Mouse (Mus musculus): Measurements from ENCODE around the gene Zfp119a.
"Not testable (repeated sequence)": the region's sequence is repeated elsewhere in the genome, so short reads cannot be mapped to it uniquely, and the experiment has no call there.

Gene Zfp119a

GRCm38 (mm10) chr17:55878636-55879369 is at the start of gene Zfp119a:
Zfp119a (minus strand) TSS chr17:55878930.
- DNase-seq (ENCODE audit: low read depth, low spot score), result peak; percentile 95

GRCm38 (mm10) chr17:55906669-55907068 is 27.9 kb upstream of the Zfp119a start:
- no peak for DNase-seq (ENCODE audit: low read depth, low spot score)

- no peak for DNase-seq (ENCODE audit: low read depth, low spot score)
Measured at GRCm38 (mm10) chr17:55904131-55904530, 25.4 kb upstream of the Zfp119a start.

GRCm38 (mm10) chr17:55903687-55904086 is 25.0 kb upstream of the Zfp119a start:
- no peak for DNase-seq (ENCODE audit: low read depth, low spot score)

GRCm38 (mm10) chr17:55903087-55903486 is 24.4 kb upstream of the Zfp119a start:
- no peak for DNase-seq (ENCODE audit: low read depth, low spot score)

- not testable (repeated sequence) for DNase-seq (ENCODE audit: low read depth, low spot score)
Measured at GRCm38 (mm10) chr17:55892406-55892955, 13.8 kb upstream of the Zfp119a start.

- DNase-seq (ENCODE audit: low read depth, low spot score), result no peak
Measured at GRCm38 (mm10) chr17:55884912-55885311, 6.2 kb upstream of the Zfp119a start.

GRCm38 (mm10) chr17:55883631-55884030 is 4.9 kb upstream of the Zfp119a start:
- no peak for DNase-seq (ENCODE audit: low read depth, low spot score)

- DNase-seq (ENCODE audit: low read depth, low spot score), result not testable (repeated sequence)
Measured at GRCm38 (mm10) chr17:55878282-55878635, 471 bp downstream of the Zfp119a start.

- DNase-seq (ENCODE audit: low read depth, low spot score), result no peak
Measured at GRCm38 (mm10) chr17:55877184-55877583, 1.5 kb downstream of the Zfp119a start.

- DNase-seq (ENCODE audit: low read depth, low spot score), result no peak
Measured at GRCm38 (mm10) chr17:55843067-55843466, 35.7 kb downstream of the Zfp119a start.

- DNase-seq (ENCODE audit: low read depth, low spot score), result no peak
Measured at GRCm38 (mm10) chr17:55821566-55821965, 57.2 kb downstream of the Zfp119a start.

- no peak for DNase-seq (ENCODE audit: low read depth, low spot score)
Measured at GRCm38 (mm10) chr17:55816853-55817252, 61.9 kb downstream of the Zfp119a start.

Data from ZHBTc4 (cell line).